Mouse (Mus musculus) spleen, adult 12 weeks (tissue): ENCODE results near the gene Itgb3.
"Not testable (repeated sequence)": the region's sequence is repeated elsewhere in the genome, so short reads cannot be mapped to it uniquely, and the experiment has no call there.

Source experiments
- DNase-seq: peaks from one replicate; pipeline ENCODE4 v3.0.0; 2022; ENCODE audit warnings: low spot score

Itgb3 gene

GRCm38 (mm10) chr11:104607491-104608245 lies at the start of gene Itgb3:
Gene Itgb3 (plus strand): TSS chr11:104608000.
- DNase-seq: peak; percentile 49

GRCm38 (mm10) chr11:104558065-104558464 lies 49.7 kb upstream of the Itgb3 start:
- no peak for DNase-seq

GRCm38 (mm10) chr11:104558651-104559403 lies 49.0 kb upstream of the Itgb3 start:
- DNase-seq: no peak

- DNase-seq: no peak
Measured at GRCm38 (mm10) chr11:104560971-104561370, 46.8 kb upstream of the Itgb3 start.

GRCm38 (mm10) chr11:104563496-104563895 lies 44.3 kb upstream of the Itgb3 start:
- no peak for DNase-seq

GRCm38 (mm10) chr11:104565172-104565571 lies 42.6 kb upstream of the Itgb3 start:
- no peak for DNase-seq

- no peak for DNase-seq
Measured at GRCm38 (mm10) chr11:104566097-104566496, 41.7 kb upstream of the Itgb3 start.

GRCm38 (mm10) chr11:104566796-104567195 lies 41.0 kb upstream of the Itgb3 start:
- DNase-seq: no peak

- DNase-seq: no peak
Measured at GRCm38 (mm10) chr11:104567736-104568135, 40.1 kb upstream of the Itgb3 start.

- DNase-seq: no peak
Measured at GRCm38 (mm10) chr11:104568326-104568725, 39.5 kb upstream of the Itgb3 start.

- not testable (repeated sequence) for DNase-seq
Measured at GRCm38 (mm10) chr11:104570515-104570914, 37.3 kb upstream of the Itgb3 start.

- not testable (repeated sequence) for DNase-seq
Measured at GRCm38 (mm10) chr11:104571373-104571772, 36.4 kb upstream of the Itgb3 start.

GRCm38 (mm10) chr11:104572091-104572490 lies 35.7 kb upstream of the Itgb3 start:
- DNase-seq: no peak

- DNase-seq: no peak
Measured at GRCm38 (mm10) chr11:104572566-104572965, 35.2 kb upstream of the Itgb3 start.

- no peak for DNase-seq
Measured at GRCm38 (mm10) chr11:104576772-104577612, 30.8 kb upstream of the Itgb3 start.

- no peak for DNase-seq
Measured at GRCm38 (mm10) chr11:104578074-104578473, 29.7 kb upstream of the Itgb3 start.

- DNase-seq: no peak
Measured at GRCm38 (mm10) chr11:104579084-104579483, 28.7 kb upstream of the Itgb3 start.

- no peak for DNase-seq
Measured at GRCm38 (mm10) chr11:104579575-104579974, 28.2 kb upstream of the Itgb3 start.

GRCm38 (mm10) chr11:104580091-104580490 lies 27.7 kb upstream of the Itgb3 start:
- no peak for DNase-seq

GRCm38 (mm10) chr11:104580606-104581005 lies 27.2 kb upstream of the Itgb3 start:
- DNase-seq: no peak

- peak; percentile 17 for DNase-seq
Measured at GRCm38 (mm10) chr11:104581446-104582307, 26.1 kb upstream of the Itgb3 start.

- no peak for DNase-seq
Measured at GRCm38 (mm10) chr11:104582308-104582606, 25.5 kb upstream of the Itgb3 start.
